Mouse (Mus musculus) adrenal gland, adult 8-10 months (tissue): ENCODE data around the gene 4931414P19Rik. TPM values are rescaled to one million over a fixed set of nuclear protein-coding genes. Genes with fewer than 3 reads are reported as not detected.
A peak's percentile ranks its signal among the peaks of the same experiment; 100 is the strongest.

Experiments used
- DNase-seq: peaks from one replicate; pipeline ENCODE4 v3.0.0; 2022
- total RNA-seq, 4 experiments: library from RNA; stranded (reverse); gene quantifications; 2 replicates each; pipeline ENCODE4 v1.2.4; 2022

4931414P19Rik gene
- 1 to 10 TPM; 3.6 to 6.2 (median 5.0) TPM for total RNA-seq

GRCm38 (mm10) chr14:54605752-54606321, at the start of gene 4931414P19Rik:
Gene 4931414P19Rik, minus strand, starts transcription at chr14:54605993.
- DNase-seq, result peak; percentile 49

GRCm38 (mm10) chr14:54653496-54653895, 47.7 kb upstream of the 4931414P19Rik start:
- peak; percentile 88 for DNase-seq

- DNase-seq, result no peak
Observed at GRCm38 (mm10) chr14:54652787-54653186, 47.0 kb upstream of the 4931414P19Rik start.

GRCm38 (mm10) chr14:54651556-54651955, 45.8 kb upstream of the 4931414P19Rik start:
- no peak for DNase-seq

GRCm38 (mm10) chr14:54650621-54651454, 45.0 kb upstream of the 4931414P19Rik start:
- peak; percentile 56 for DNase-seq

GRCm38 (mm10) chr14:54647900-54648299, 42.1 kb upstream of the 4931414P19Rik start:
- no peak for DNase-seq

GRCm38 (mm10) chr14:54646898-54647636, 41.3 kb upstream of the 4931414P19Rik start:
- no peak for DNase-seq

GRCm38 (mm10) chr14:54646455-54646854, 40.7 kb upstream of the 4931414P19Rik start:
- DNase-seq, result no peak

GRCm38 (mm10) chr14:54644294-54644693, 38.5 kb upstream of the 4931414P19Rik start:
- no peak for DNase-seq

- DNase-seq, result no peak
Observed at GRCm38 (mm10) chr14:54643011-54643410, 37.2 kb upstream of the 4931414P19Rik start.

- no peak for DNase-seq
Observed at GRCm38 (mm10) chr14:54642224-54642944, 36.6 kb upstream of the 4931414P19Rik start.

- peak; percentile 81 for DNase-seq
Observed at GRCm38 (mm10) chr14:54641305-54641969, 35.6 kb upstream of the 4931414P19Rik start, which contains the start of gene Cdh24. Gene Cdh24, minus strand, starts transcription at chr14:54641364.

- no peak for DNase-seq
Observed at GRCm38 (mm10) chr14:54640946-54641304, 35.1 kb upstream of the 4931414P19Rik start, which contains the start of gene Gm17606. Gene Gm17606, plus strand, starts transcription at chr14:54640952.

- no peak for DNase-seq
Observed at GRCm38 (mm10) chr14:54640121-54640520, 34.3 kb upstream of the 4931414P19Rik start.

- no peak for DNase-seq
Observed at GRCm38 (mm10) chr14:54638210-54638609, 32.4 kb upstream of the 4931414P19Rik start.

GRCm38 (mm10) chr14:54636954-54637353, 31.2 kb upstream of the 4931414P19Rik start:
- no peak for DNase-seq

- DNase-seq, result no peak
Observed at GRCm38 (mm10) chr14:54634182-54634581, 28.4 kb upstream of the 4931414P19Rik start.

GRCm38 (mm10) chr14:54632252-54632651, 26.5 kb upstream of the 4931414P19Rik start:
- no peak for DNase-seq

GRCm38 (mm10) chr14:54631240-54631599, 25.4 kb upstream of the 4931414P19Rik start:
- DNase-seq, result no peak

- no peak for DNase-seq
Observed at GRCm38 (mm10) chr14:54630583-54631239, 24.9 kb upstream of the 4931414P19Rik start.

- no peak for DNase-seq
Observed at GRCm38 (mm10) chr14:54629797-54630196, 24.0 kb upstream of the 4931414P19Rik start.
